Mouse (Mus musculus) MEL (cell line): ENCODE measurements around the gene Prkag3. TPM values are rescaled to one million over a fixed set of nuclear protein-coding genes. Genes with fewer than 3 reads are reported as not detected.

Experiments
- DNase-seq: peaks from one replicate; pipeline ENCODE4 v3.0.0; 2011; ENCODE audit warnings: low read depth, low spot score
- H3K27ac ChIP-seq: 2 replicates; pipeline ENCODE4 v1.5.1; 2012; ENCODE audit warnings: low read depth, mild to moderate bottlenecking, control low read depth, low read length, moderate library complexity; ENCODE audit not compliant: control insufficient read depth
- H3K27me3 ChIP-seq, 2 experiments: fragments of 150-350 bp in 1 of 2; sonication (generic) in 1 of 2; 2 replicates each; pipeline ENCODE4 v1.6.1; 2012; ENCODE audit warnings: low read length in 2 of 2, mild to moderate bottlenecking in 2 of 2, improper control_type of control experiment in 1 of 2, moderate library complexity in 1 of 2; ENCODE audit not compliant: insufficient read depth in 2 of 2, control insufficient read depth in 1 of 2
- H3K36me3 ChIP-seq, 2 experiments: 2 replicates each; pipeline ENCODE4 v1.6.1; 2012 to 2014; ENCODE audit warnings: low read length in 2 of 2, improper control_type of control experiment in 1 of 2, inconsistent platforms in 1 of 2, mild to moderate bottlenecking in 1 of 2; ENCODE audit not compliant: insufficient read depth in 2 of 2, control insufficient read depth in 1 of 2
- H3K4me1 ChIP-seq, 2 experiments: fragments of 150-350 bp in 1 of 2; sonication (generic) in 1 of 2; 2 replicates each; pipeline ENCODE4 v1.6.1; 2012; ENCODE audit warnings: low read length in 2 of 2, improper control_type of control experiment in 1 of 2, mild to moderate bottlenecking in 1 of 2; ENCODE audit not compliant: insufficient read depth in 2 of 2, control insufficient read depth in 1 of 2
- H3K4me3 ChIP-seq, 2 experiments: fragments of 150-350 bp in 1 of 2; sonication (generic) in 1 of 2; 2 replicates each; pipeline ENCODE4 v1.5.1; 2012; ENCODE audit warnings: low read depth in 2 of 2, low read length in 2 of 2, mild to moderate bottlenecking in 2 of 2, moderate library complexity in 2 of 2, control low read depth in 1 of 2, improper control_type of control experiment in 1 of 2; ENCODE audit not compliant: control insufficient read depth in 1 of 2, insufficient read depth in 1 of 2
- H3K79me2 ChIP-seq: 2 replicates; pipeline ENCODE4 v1.6.1; 2012; ENCODE audit warnings: mild to moderate bottlenecking, low read length, moderate library complexity; ENCODE audit not compliant: control insufficient read depth, poor library complexity, insufficient read depth
- H3K9ac ChIP-seq: 2 replicates; pipeline ENCODE4 v1.6.1; 2012; ENCODE audit warnings: low read depth, mild to moderate bottlenecking, control low read depth, low read length, moderate library complexity; ENCODE audit not compliant: control insufficient read depth, poor library complexity, severe bottlenecking
- H3K9me3 ChIP-seq: fragments of 150-350 bp; sonication (generic); replicated peaks from 2 replicates; pipeline ENCODE4 v1.6.1; 2012; ENCODE audit warnings: mild to moderate bottlenecking, low read length, improper control_type of control experiment, moderate library complexity; ENCODE audit not compliant: insufficient read depth
- BHLHE40 ChIP-seq: IDR thresholded peaks from 2 replicates; pipeline ENCODE4 v1.6.1; 2012; ENCODE audit warnings: low read depth, mild to moderate bottlenecking, inconsistent platforms, low read length, improper control_type of control experiment, borderline replicate concordance
- E2F4 ChIP-seq: IDR thresholded peaks from 2 replicates; pipeline ENCODE4 v1.6.1; 2011; ENCODE audit warnings: low read depth, low read length, improper control_type of control experiment, borderline replicate concordance
- EP300 ChIP-seq, 2 experiments: IDR thresholded peaks; 2 replicates each; pipeline ENCODE4 v1.6.1; 2011; ENCODE audit warnings: improper control_type of control experiment in 2 of 2, low read length in 2 of 2, low read depth in 1 of 2, mild to moderate bottlenecking in 1 of 2
- ETS1 ChIP-seq: IDR thresholded peaks from 2 replicates; pipeline ENCODE4 v1.6.1; 2012; ENCODE audit warnings: low read depth, mild to moderate bottlenecking, inconsistent platforms, low read length, improper control_type of control experiment, moderate library complexity
- GABPA ChIP-seq: IDR thresholded peaks from 2 replicates; pipeline ENCODE4 v1.6.1; 2012; ENCODE audit warnings: low read depth, mild to moderate bottlenecking, inconsistent platforms, low read length, improper control_type of control experiment, moderate library complexity
- GATA1 ChIP-seq: IDR thresholded peaks from 2 replicates; pipeline ENCODE4 v1.6.1; 2011; ENCODE audit warnings: low read depth, low read length, improper control_type of control experiment
- HCFC1 ChIP-seq: IDR thresholded peaks from 2 replicates; pipeline ENCODE4 v1.6.1; 2012; ENCODE audit warnings: low read depth, mild to moderate bottlenecking, inconsistent platforms, low read length, improper control_type of control experiment, moderate library complexity
- KAT2A ChIP-seq: conservative IDR thresholded peaks from 2 replicates; pipeline ENCODE4 v1.6.1; 2012; ENCODE audit warnings: low read depth, low read length, improper control_type of control experiment, inconsistent platforms
- MAZ ChIP-seq: IDR thresholded peaks from 2 replicates; pipeline ENCODE4 v1.6.1; 2012; ENCODE audit warnings: low read depth, mild to moderate bottlenecking, inconsistent platforms, low read length, improper control_type of control experiment
- MXI1 ChIP-seq: IDR thresholded peaks from 2 replicates; pipeline ENCODE4 v1.6.1; 2011; ENCODE audit warnings: mild to moderate bottlenecking, low read depth, low read length, improper control_type of control experiment
- POLR2AphosphoS5 ChIP-seq: IDR thresholded peaks from 2 replicates; pipeline ENCODE4 v1.6.1; 2012; ENCODE audit warnings: low read depth, borderline replicate concordance, mild to moderate bottlenecking, inconsistent platforms, low read length, moderate library complexity, mixed read lengths
- SIN3A ChIP-seq: IDR thresholded peaks from 2 replicates; pipeline ENCODE4 v1.6.1; 2012; ENCODE audit warnings: low read length, improper control_type of control experiment, inconsistent platforms
- SMC3 ChIP-seq: IDR thresholded peaks from 2 replicates; pipeline ENCODE4 v1.6.1; 2011; ENCODE audit warnings: low read depth, low read length, improper control_type of control experiment
- TAL1 ChIP-seq: IDR thresholded peaks from 2 replicates; pipeline ENCODE4 v1.6.1; 2012; ENCODE audit warnings: mild to moderate bottlenecking, inconsistent platforms, low read length, moderate library complexity, mixed read lengths
- TBP ChIP-seq: IDR thresholded peaks from 2 replicates; pipeline ENCODE4 v1.8.0; 2011; ENCODE audit warnings: low read depth, low read length, improper control_type of control experiment
- USF1 ChIP-seq: IDR thresholded peaks from 2 replicates; pipeline ENCODE4 v1.6.1; 2014; ENCODE audit warnings: low read depth, mild to moderate bottlenecking, inconsistent platforms, low read length, improper control_type of control experiment, moderate library complexity
- USF2 ChIP-seq, 2 experiments: IDR thresholded peaks; 2 replicates each; pipeline ENCODE4 v1.6.1; 2011 to 2012; ENCODE audit warnings: improper control_type of control experiment in 2 of 2, low read length in 2 of 2, borderline replicate concordance in 1 of 2, inconsistent platforms in 1 of 2, low read depth in 1 of 2, mild to moderate bottlenecking in 1 of 2; ENCODE audit not compliant: insufficient read depth in 1 of 2
- ZKSCAN1 ChIP-seq: IDR thresholded peaks from 2 replicates; pipeline ENCODE4 v1.6.1; 2012; ENCODE audit warnings: low read depth, mild to moderate bottlenecking, inconsistent platforms, low read length, improper control_type of control experiment, moderate library complexity
- ZMIZ1 ChIP-seq: IDR thresholded peaks from 2 replicates; pipeline ENCODE4 v1.6.1; 2012; ENCODE audit warnings: low read depth, mild to moderate bottlenecking, inconsistent platforms, low read length, improper control_type of control experiment, moderate library complexity
- ZNF384 ChIP-seq: IDR thresholded peaks from 2 replicates; pipeline ENCODE4 v1.6.1; 2012; ENCODE audit warnings: low read depth, mild to moderate bottlenecking, inconsistent platforms, low read length, improper control_type of control experiment
- polyA plus RNA-seq, 2 experiments: library from polyadenylated mRNA; stranded (reverse) in 1 of 2; unstranded in 1 of 2; fragments of >175 nt in 1 of 2; fragments of >200 nt in 1 of 2; gene quantifications; 2 replicates each; pipeline versions ENCODE4 v1.2.1 to v1.2.4; 2012; ENCODE audit warnings: low replicate concordance in 2 of 2, low read depth in 1 of 2; ENCODE audit not compliant: insufficient read length in 2 of 2, insufficient read depth in 1 of 2, missing spikeins in 1 of 2
- total RNA-seq: library from RNA; depleted of rRNA; stranded (reverse); fragments of 300-350 nt; gene quantifications from 2 replicates; pipeline ENCODE4 v1.2.3, GENCODE M21; 2012

Prkag3 gene
- total and polyA plus RNA-seq, 3 experiments, result 0.03 TPM; not detected in 2

DNA sequence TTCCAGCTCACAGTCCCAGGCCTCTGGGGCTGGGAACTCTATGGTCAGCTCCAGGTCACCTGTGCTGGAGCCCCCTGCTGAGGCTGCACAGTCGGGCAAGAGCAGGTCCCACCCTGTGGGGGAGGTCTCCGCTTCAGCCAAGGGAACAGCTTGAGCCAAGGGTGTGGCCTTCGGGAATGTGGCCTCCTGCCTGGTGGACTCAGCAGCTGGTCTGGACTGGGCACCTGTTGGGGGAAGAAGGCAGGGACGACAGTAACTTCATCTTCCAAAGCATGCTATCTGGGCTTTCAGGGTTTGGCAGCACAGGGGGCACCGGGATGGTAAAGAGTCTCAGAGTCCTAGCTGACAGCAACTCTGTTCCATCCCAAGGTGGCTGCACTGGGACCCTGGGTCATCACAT lies 1.7 kb downstream of the Prkag3 start:
- Histone ChIP-seq H3K79me2 (no peaks in the 10 kb centered on the region), H3K9me3 (no peaks in the 10 kb centered on the region), H3K27ac (no peak overlapping the region), H3K36me3 (no peaks in the 10 kb centered on the region), H3K9ac (no peak overlapping the region), H3K4me1 (no peaks in the 10 kb centered on the region), H3K27me3 (peaks cover 3 to 11% of the 10 kb centered on the region in 2 experiments), H3K4me3 (no peak overlapping the region)
- DNase-seq, result no peak
- no peak for TF ChIP-seq ZKSCAN1

DNA sequence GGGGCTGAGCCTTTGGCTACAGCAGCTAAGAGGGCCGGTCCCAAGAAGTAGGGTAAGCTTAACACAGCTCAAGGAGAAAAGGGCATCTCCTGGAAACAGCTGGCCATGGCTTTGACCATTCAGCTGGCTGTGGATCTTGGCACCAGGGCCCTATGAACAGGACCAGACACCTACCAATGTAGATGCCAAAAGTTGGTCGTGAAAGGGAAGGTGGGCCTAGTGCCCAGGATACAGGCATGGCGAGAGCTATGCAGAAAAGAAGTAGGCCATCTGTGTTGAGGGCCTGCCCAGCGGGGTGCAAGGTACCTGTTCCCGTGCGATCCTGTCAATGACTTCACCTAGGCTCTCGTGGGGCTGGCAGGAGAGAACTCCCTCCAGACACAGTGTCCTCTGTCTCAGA lies 8.2 kb downstream of the Prkag3 start:
- Histone ChIP-seq H3K27me3 (peaks cover 0 to 17% of the 10 kb centered on the region in 2 experiments), H3K36me3 (no peaks in the 10 kb centered on the region), H3K27ac (no peak overlapping the region), H3K79me2 (no peaks in the 10 kb centered on the region), H3K4me1 (no peaks in the 10 kb centered on the region), H3K9ac (no peak overlapping the region), H3K9me3 (no peaks in the 10 kb centered on the region), H3K4me3 (no peak overlapping the region)
- no peak for DNase-seq
- no peak for TF ChIP-seq ETS1
- no peak for TF ChIP-seq ZKSCAN1
- no peak for TF ChIP-seq TAL1
- no peak for TF ChIP-seq ZNF384

DNA sequence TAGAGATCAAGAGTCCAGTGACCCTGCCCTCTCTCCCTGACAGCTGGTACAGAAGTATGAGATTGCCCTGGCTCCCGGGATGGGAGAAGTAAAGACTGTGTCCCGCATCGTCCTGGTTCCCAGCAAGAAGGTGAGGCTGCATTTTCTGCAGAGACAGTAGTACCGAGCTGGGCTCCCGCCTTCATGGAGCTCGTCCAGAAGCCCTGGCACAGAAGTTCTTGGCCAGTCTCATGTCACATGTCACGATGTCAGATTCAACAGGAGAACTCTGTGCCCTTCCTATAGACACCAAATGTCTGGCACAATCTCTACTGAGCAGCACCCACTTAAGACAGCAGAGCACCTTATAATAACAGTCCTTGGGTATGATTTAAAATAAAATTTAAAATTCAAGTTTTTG lies 11.5 kb downstream of the Prkag3 start:
- Histone ChIP-seq H3K4me1 (no peaks in the 10 kb centered on the region), H3K9me3 (no peaks in the 10 kb centered on the region), H3K79me2 (no peaks in the 10 kb centered on the region), H3K9ac (no peak overlapping the region), H3K36me3 (no peaks in the 10 kb centered on the region), H3K4me3 (no peak overlapping the region), H3K27ac (no peak overlapping the region), H3K27me3 (peaks cover 0 to 10% of the 10 kb centered on the region in 2 experiments; a peak in 3 of 4 replicates)
- no peak for DNase-seq
- TF ChIP-seq EP300 (IDR thresholded peaks at IDR 0.05; ENCODE audit: low read depth in 1 of 2, low read length in 2 of 2), result no peak

DNA sequence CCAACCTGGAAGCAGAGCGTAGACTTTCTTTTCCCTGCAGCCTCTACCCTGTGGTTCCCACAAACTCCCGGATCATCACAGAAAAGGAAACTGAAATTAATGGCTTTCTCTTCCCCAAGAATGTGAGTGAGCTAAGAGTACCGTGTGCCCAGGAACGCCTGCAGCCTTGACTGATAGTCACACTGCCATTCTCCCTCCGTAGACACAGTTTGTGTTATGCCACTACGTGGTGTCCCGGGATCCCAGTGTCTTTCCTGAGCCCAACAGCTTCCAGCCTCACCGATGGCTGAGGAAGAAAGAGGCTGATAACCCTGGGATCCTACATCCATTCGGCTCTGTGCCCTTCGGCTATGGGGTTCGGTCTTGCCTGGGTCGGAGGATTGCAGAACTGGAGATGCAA lies 12.0 kb downstream of the Prkag3 start:
- Histone ChIP-seq H3K27ac (no peak overlapping the region), H3K4me3 (no peak overlapping the region)
- TF ChIP-seq SIN3A (no peak), SMC3 (no peak), POLR2AphosphoS5 (no peak), E2F4 (no peak), GABPA (no peak), HCFC1 (no peak), BHLHE40 (no peak), GATA1 (no peak), TBP (no peak), MAZ (no peak), USF2 (IDR thresholded peaks at IDR 0.05; ENCODE audit: borderline replicate concordance in 1 of 2, insufficient read depth in 1 of 2, low read depth in 1 of 2, low read length in 2 of 2) (no peak), KAT2A (no peak), USF1 (no peak), ZMIZ1 (no peak), MXI1 (no peak)
- TF ChIP-seq, all 39 proteins: peak for 0
- H3K4me1 ChIP-seq, result no peaks in the 10 kb centered on the region
- no peaks in the 10 kb centered on the region for H3K36me3 ChIP-seq
- H3K9ac ChIP-seq, result no peak overlapping the region
- H3K9me3 ChIP-seq, result no peaks in the 10 kb centered on the region
- peaks cover 0 to 10% of the 10 kb centered on the region in 2 experiments; a peak in 3 of 4 replicates for H3K27me3 ChIP-seq
- no peaks in the 10 kb centered on the region for H3K79me2 ChIP-seq
- DNase-seq, result no peak
